Mouse (Mus musculus): ENCODE measurements around the gene Kif20b. TPM values are rescaled to one million over a fixed set of nuclear protein-coding genes. Genes with fewer than 3 reads are reported as not detected.

Gene Kif20b
- polyA plus RNA-seq, 1 experiment from 2014 or later, result 15.6 TPM

- Histone ChIP-seq H3K27me3 (ENCODE audit: control insufficient read depth, insufficient read depth, low read length) (no peaks in the 10 kb centered on the region), H3K4me1 (replicated peaks; ENCODE audit: control insufficient read depth, insufficient read depth) (no peaks in the 10 kb centered on the region), H3K4me2 (replicated peaks; ENCODE audit: low read depth) (no peak overlapping the region), H3K27ac (replicated peaks) (no peak overlapping the region), H3K4me3 (ENCODE audit: low read depth, low read length) (no peak overlapping the region), H3K9me3 (ENCODE audit: control insufficient read depth, low read length) (no peaks in the 10 kb centered on the region), H3K36me3 (ENCODE audit: control insufficient read depth, insufficient read depth, low read length) (no peaks in the 10 kb centered on the region), H3K9ac (ENCODE audit: low read length) (no peak overlapping the region)
- TF ChIP-seq EP300 (optimal IDR thresholded peaks at IDR 0.05), result no peak
- no peak for TF ChIP-seq CTCF (IDR thresholded peaks at IDR 0.05; ENCODE audit: low read depth)
- ATAC-seq (ENCODE audit: low FRiP score, low TSS enrichment), result no peak
- no peak for DNase-seq (ENCODE audit: low spot score)
- WGBS, result 76% methylated on average over 4 of the region's 4 CpGs
These were observed 27.1 kb upstream of the Kif20b start for GRCm38 (mm10) chr19:34895082-34895481.

GRCm38 (mm10) chr19:34897082-34897965 lies 24.8 kb upstream of the Kif20b start:
- no peak for TF ChIP-seq EP300 (optimal IDR thresholded peaks at IDR 0.05)
- TF ChIP-seq CTCF (IDR thresholded peaks at IDR 0.05; ENCODE audit: low read depth), result no peak
- Histone ChIP-seq H3K27ac (replicated peaks) (no peak overlapping the region), H3K4me2 (replicated peaks; ENCODE audit: low read depth) (no peak overlapping the region), H3K9me3 (ENCODE audit: control insufficient read depth, low read length) (no peaks in the 10 kb centered on the region), H3K27me3 (ENCODE audit: control insufficient read depth, insufficient read depth, low read length) (no peaks in the 10 kb centered on the region), H3K36me3 (ENCODE audit: control insufficient read depth, insufficient read depth, low read length) (no peaks in the 10 kb centered on the region), H3K4me1 (replicated peaks; ENCODE audit: control insufficient read depth, insufficient read depth) (no peaks in the 10 kb centered on the region), H3K9ac (ENCODE audit: low read length) (no peak overlapping the region), H3K4me3 (ENCODE audit: low read depth, low read length) (no peak overlapping the region)
- ATAC-seq (ENCODE audit: low FRiP score, low TSS enrichment), result no peak
- 81% methylated on average over 15 of the region's 15 CpGs for WGBS
- DNase-seq (ENCODE audit: low spot score), result no peak

- no peak overlapping the region for H3K27ac ChIP-seq (replicated peaks)
- no peaks in the 10 kb centered on the region for H3K36me3 ChIP-seq (ENCODE audit: control insufficient read depth, insufficient read depth, low read length)
- no peak for DNase-seq (ENCODE audit: low spot score)
- H3K4me3 ChIP-seq (ENCODE audit: low read depth, low read length), result no peak overlapping the region
- WGBS, result 76% methylated on average over 4 of the region's 4 CpGs
- TF ChIP-seq CTCF (IDR thresholded peaks at IDR 0.05; ENCODE audit: low read depth), result no peak
- TF ChIP-seq EP300 (optimal IDR thresholded peaks at IDR 0.05), result no peak
- H3K9ac ChIP-seq (ENCODE audit: low read length), result no peak overlapping the region
- ATAC-seq (ENCODE audit: low FRiP score, low TSS enrichment), result no peak
- H3K9me3 ChIP-seq (ENCODE audit: control insufficient read depth, low read length), result no peaks in the 10 kb centered on the region
- H3K4me1 ChIP-seq (replicated peaks; ENCODE audit: control insufficient read depth, insufficient read depth), result no peaks in the 10 kb centered on the region
- H3K27me3 ChIP-seq (ENCODE audit: control insufficient read depth, insufficient read depth, low read length), result no peaks in the 10 kb centered on the region
- no peak overlapping the region for H3K4me2 ChIP-seq (replicated peaks; ENCODE audit: low read depth)
These were observed 23.2 kb upstream of the Kif20b start for GRCm38 (mm10) chr19:34898941-34899340.

- Histone ChIP-seq H3K4me3 (ENCODE audit: low read depth, low read length) (no peak overlapping the region), H3K36me3 (ENCODE audit: control insufficient read depth, insufficient read depth, low read length) (no peaks in the 10 kb centered on the region), H3K27me3 (ENCODE audit: control insufficient read depth, insufficient read depth, low read length) (no peaks in the 10 kb centered on the region), H3K27ac (replicated peaks) (no peak overlapping the region), H3K4me1 (replicated peaks; ENCODE audit: control insufficient read depth, insufficient read depth) (no peaks in the 10 kb centered on the region), H3K9ac (ENCODE audit: low read length) (no peak overlapping the region), H3K4me2 (replicated peaks; ENCODE audit: low read depth) (no peak overlapping the region), H3K9me3 (ENCODE audit: control insufficient read depth, low read length) (no peaks in the 10 kb centered on the region)
- DNase-seq (ENCODE audit: low spot score), result no peak
- no peak for ATAC-seq (ENCODE audit: low FRiP score, low TSS enrichment)
- TF ChIP-seq CTCF (IDR thresholded peaks at IDR 0.05; ENCODE audit: low read depth) (no peak), EP300 (optimal IDR thresholded peaks at IDR 0.05) (no peak)
- WGBS, result 90% methylated on average over 7 of the region's 7 CpGs
These were observed 20.9 kb upstream of the Kif20b start for GRCm38 (mm10) chr19:34901266-34901665.

GRCm38 (mm10) chr19:34901735-34902134 lies 20.4 kb upstream of the Kif20b start:
- 82% methylated on average over 2 of the region's 2 CpGs for WGBS
- no peak overlapping the region for H3K4me2 ChIP-seq (replicated peaks; ENCODE audit: low read depth)
- no peaks in the 10 kb centered on the region for H3K4me1 ChIP-seq (replicated peaks; ENCODE audit: control insufficient read depth, insufficient read depth)
- no peak overlapping the region for H3K9ac ChIP-seq (ENCODE audit: low read length)
- no peaks in the 10 kb centered on the region for H3K27me3 ChIP-seq (ENCODE audit: control insufficient read depth, insufficient read depth, low read length)
- no peaks in the 10 kb centered on the region for H3K9me3 ChIP-seq (ENCODE audit: control insufficient read depth, low read length)
- H3K27ac ChIP-seq (replicated peaks), result no peak overlapping the region
- no peaks in the 10 kb centered on the region for H3K36me3 ChIP-seq (ENCODE audit: control insufficient read depth, insufficient read depth, low read length)
- no peak overlapping the region for H3K4me3 ChIP-seq (ENCODE audit: low read depth, low read length)
- DNase-seq (ENCODE audit: low spot score) (no peak), ATAC-seq (ENCODE audit: low FRiP score, low TSS enrichment) (no peak)
- no peak for TF ChIP-seq EP300 (optimal IDR thresholded peaks at IDR 0.05)
- no peak for TF ChIP-seq CTCF (IDR thresholded peaks at IDR 0.05; ENCODE audit: low read depth)

- TF ChIP-seq EP300 (optimal IDR thresholded peaks at IDR 0.05), result no peak
- no peak for TF ChIP-seq CTCF (IDR thresholded peaks at IDR 0.05; ENCODE audit: low read depth)
- H3K4me1 ChIP-seq (replicated peaks; ENCODE audit: control insufficient read depth, insufficient read depth), result no peaks in the 10 kb centered on the region
- H3K36me3 ChIP-seq (ENCODE audit: control insufficient read depth, insufficient read depth, low read length), result no peaks in the 10 kb centered on the region
- no peaks in the 10 kb centered on the region for H3K9me3 ChIP-seq (ENCODE audit: control insufficient read depth, low read length)
- no peak overlapping the region for H3K27ac ChIP-seq (replicated peaks)
- H3K27me3 ChIP-seq (ENCODE audit: control insufficient read depth, insufficient read depth, low read length), result no peaks in the 10 kb centered on the region
- no peak overlapping the region for H3K4me2 ChIP-seq (replicated peaks; ENCODE audit: low read depth)
- 80% methylated on average over 5 of the region's 5 CpGs for whole genome bisulfite sequencing
- ATAC-seq (ENCODE audit: low FRiP score, low TSS enrichment), result no peak
- no peak overlapping the region for H3K4me3 ChIP-seq (ENCODE audit: low read depth, low read length)
- no peak for DNase-seq (ENCODE audit: low spot score)
- no peak overlapping the region for H3K9ac ChIP-seq (ENCODE audit: low read length)
These were observed 18.1 kb upstream of the Kif20b start for GRCm38 (mm10) chr19:34904032-34904431.

All from stomach, postnatal 0 days (tissue).